In genomic region chrX:56312813-56313212, GRCm38 (mm10) we compare ENCODE assay signal across 22 mouse cellular contexts. TPM values are rescaled to one million over a fixed set of nuclear protein-coding genes. Genes with fewer than 3 reads are reported as not detected.
DNase-seq lines count a peak whose midpoint lies in the region; ATAC-seq and TF ChIP-seq lines count a peak whose summit lies in the region.
"Had no signal": no experiment of that assay in that cellular context is flagged by ENCODE, and none has a peak within 500 bp of the region (broad histone marks: within the 10 kb centered on the region; RNA-seq: fewer than 3 reads in every experiment).

No protein-coding gene starts in this region.

- 52% methylated on average over 1 of the region's 1 CpGs for WGBS in intestine, embryonic 15.5 days
- WGBS in intestine, embryonic 16.5 days, result 55% methylated on average over 1 of the region's 1 CpGs
- WGBS in intestine, postnatal 0 days, result 50% methylated on average over 1 of the region's 1 CpGs
- 80% methylated on average over 1 of the region's 1 CpGs for WGBS in kidney, embryonic 15.5 days
- WGBS in hindbrain, embryonic 16.5 days, result 76% methylated on average over 1 of the region's 1 CpGs
- 67% methylated on average over 1 of the region's 1 CpGs for WGBS in heart, adult 2 months

- TF ChIP-seq POLR2A in heart, adult 2 months (IDR thresholded peaks at IDR 0.05; ENCODE audit: insufficient read depth, low read depth, low read length), result no peak

- intact Hi-C loops in heart, adult 2 months (cut with DNase I), result no loop called here

- H3K79me2 ChIP-seq in heart, adult 2 months (replicated peaks; ENCODE audit: control insufficient read depth, insufficient read depth, low read length), result no peaks in the 10 kb centered on the region

- no peaks in the 10 kb centered on the region for H3K36me3 ChIP-seq in intestine, embryonic 15.5 days
- no peaks in the 10 kb centered on the region for H3K36me3 ChIP-seq in intestine, embryonic 16.5 days (ENCODE audit: control insufficient read depth, insufficient read depth, low read length)
- H3K36me3 ChIP-seq in intestine, postnatal 0 days (ENCODE audit: control insufficient read depth, insufficient read depth), result no peaks in the 10 kb centered on the region
- H3K36me3 ChIP-seq in kidney, embryonic 15.5 days, result no peaks in the 10 kb centered on the region
- no peaks in the 10 kb centered on the region for H3K36me3 ChIP-seq in hindbrain, embryonic 16.5 days (ENCODE audit: control insufficient read depth, insufficient read depth, low read length)
- no peaks in the 10 kb centered on the region for H3K36me3 ChIP-seq in heart, adult 2 months (ENCODE audit: control insufficient read depth, insufficient read depth, low read length)
- H3K36me3 ChIP-seq: G1E had no signal

- H3K27me3 ChIP-seq in intestine, embryonic 15.5 days (replicated peaks), result no peaks in the 10 kb centered on the region
- no peaks in the 10 kb centered on the region for H3K27me3 ChIP-seq in intestine, embryonic 16.5 days (replicated peaks; ENCODE audit: control insufficient read depth, insufficient read depth, low read length)
- no peaks in the 10 kb centered on the region for H3K27me3 ChIP-seq in intestine, postnatal 0 days (replicated peaks; ENCODE audit: control insufficient read depth, insufficient read depth, low read length)
- no peaks in the 10 kb centered on the region for H3K27me3 ChIP-seq in kidney, embryonic 15.5 days
- no peaks in the 10 kb centered on the region for H3K27me3 ChIP-seq in hindbrain, embryonic 16.5 days (replicated peaks; ENCODE audit: control insufficient read depth, insufficient read depth, low read length)
- no peaks in the 10 kb centered on the region for H3K27me3 ChIP-seq in heart, adult 2 months (ENCODE audit: control insufficient read depth, insufficient read depth, low read length)
- H3K27me3 ChIP-seq: CH12.LX had no signal

- TF ChIP-seq CTCF in intestine, postnatal 0 days (IDR thresholded peaks at IDR 0.05; ENCODE audit: low read depth), result no peak
- TF ChIP-seq CTCF in heart, adult 2 months (IDR thresholded peaks at IDR 0.05), result no peak
- TF ChIP-seq CTCF in layer of hippocampus, adult 2 months (conservative IDR thresholded peaks at IDR 0.05), result no peak

- no peak overlapping the region for H3K4me2 ChIP-seq in intestine, embryonic 15.5 days (replicated peaks)
- no peak overlapping the region for H3K4me2 ChIP-seq in intestine, embryonic 16.5 days (ENCODE audit: low read depth, low read length)
- no peak overlapping the region for H3K4me2 ChIP-seq in intestine, postnatal 0 days (replicated peaks; ENCODE audit: low read depth)
- H3K4me2 ChIP-seq in kidney, embryonic 15.5 days, result no peak overlapping the region
- no peak overlapping the region for H3K4me2 ChIP-seq in hindbrain, embryonic 16.5 days (ENCODE audit: low read length)

- no peak for TF ChIP-seq EP300 in heart, adult 2 months (IDR thresholded peaks at IDR 0.05; ENCODE audit: insufficient read depth, low read depth, low read length)

- peak; percentile 77 for ATAC-seq in intestine, embryonic 15.5 days
- peak; percentile 80 for ATAC-seq in intestine, embryonic 16.5 days
- peak; percentile 41; the same call in 1 of the 2 replicates for ATAC-seq in intestine, postnatal 0 days
- ATAC-seq in kidney, embryonic 15.5 days (replicated peaks; ENCODE audit: low FRiP score), result no peak
- ATAC-seq in hindbrain, embryonic 16.5 days, result no peak
- ATAC-seq: activated CD4-positive, CD25-positive, alpha-beta regulatory T cell, adult 4 months; CD4-positive, CD25-positive, alpha-beta regulatory T cell, adult 4 months; Patski had no signal

- H3K9ac ChIP-seq in intestine, embryonic 15.5 days, result no peak overlapping the region
- H3K9ac ChIP-seq in intestine, embryonic 16.5 days (ENCODE audit: low read depth, low read length), result no peak overlapping the region
- H3K9ac ChIP-seq in intestine, postnatal 0 days (ENCODE audit: low read depth, low read length), result no peak overlapping the region
- H3K9ac ChIP-seq in kidney, embryonic 15.5 days, result no peak overlapping the region
- H3K9ac ChIP-seq in hindbrain, embryonic 16.5 days (ENCODE audit: low read depth, low read length), result no peak overlapping the region
- H3K9ac ChIP-seq in heart, adult 2 months (ENCODE audit: low read depth, low read length), result no peak overlapping the region

- H3K4me1 ChIP-seq in intestine, embryonic 15.5 days (replicated peaks), result no peaks in the 10 kb centered on the region
- H3K4me1 ChIP-seq in intestine, embryonic 16.5 days (ENCODE audit: control insufficient read depth, insufficient read depth, low read length), result no peaks in the 10 kb centered on the region
- no peaks in the 10 kb centered on the region for H3K4me1 ChIP-seq in intestine, postnatal 0 days (replicated peaks; ENCODE audit: control insufficient read depth, insufficient read depth, low read length)
- H3K4me1 ChIP-seq in kidney, embryonic 15.5 days, result no peaks in the 10 kb centered on the region
- H3K4me1 ChIP-seq in hindbrain, embryonic 16.5 days (ENCODE audit: control insufficient read depth, insufficient read depth, low read depth, low read length), result no peaks in the 10 kb centered on the region
- no peaks in the 10 kb centered on the region for H3K4me1 ChIP-seq in heart, adult 2 months (ENCODE audit: control insufficient read depth, insufficient read depth, low read length)

- no peak overlapping the region for H3K27ac ChIP-seq in intestine, embryonic 15.5 days
- H3K27ac ChIP-seq in intestine, embryonic 16.5 days (ENCODE audit: low read length), result no peak overlapping the region
- H3K27ac ChIP-seq in intestine, postnatal 0 days (ENCODE audit: low read depth, low read length), result no peak overlapping the region
- no peak overlapping the region for H3K27ac ChIP-seq in kidney, embryonic 15.5 days
- H3K27ac ChIP-seq in hindbrain, embryonic 16.5 days (ENCODE audit: low read depth, low read length), result no peak overlapping the region
- H3K27ac ChIP-seq in heart, adult 2 months, result no peak overlapping the region
- H3K27ac ChIP-seq in layer of hippocampus, adult 2 months, result no peak overlapping the region

- no peak overlapping the region for H3K4me3 ChIP-seq in intestine, embryonic 15.5 days (replicated peaks)
- H3K4me3 ChIP-seq in intestine, embryonic 16.5 days (ENCODE audit: low read length), result no peak overlapping the region
- no peak overlapping the region for H3K4me3 ChIP-seq in intestine, postnatal 0 days (ENCODE audit: low read depth, low read length)
- H3K4me3 ChIP-seq in kidney, embryonic 15.5 days (replicated peaks), result no peak overlapping the region
- H3K4me3 ChIP-seq in hindbrain, embryonic 16.5 days (ENCODE audit: low read length), result no peak overlapping the region
- H3K4me3 ChIP-seq in heart, adult 2 months, result no peak overlapping the region
- no peak overlapping the region for H3K4me3 ChIP-seq in layer of hippocampus, adult 2 months

- no peaks in the 10 kb centered on the region for H3K9me3 ChIP-seq in intestine, embryonic 15.5 days
- H3K9me3 ChIP-seq in intestine, embryonic 16.5 days (ENCODE audit: control insufficient read depth, low read length), result no peaks in the 10 kb centered on the region
- no peaks in the 10 kb centered on the region for H3K9me3 ChIP-seq in intestine, postnatal 0 days (ENCODE audit: control insufficient read depth)
- H3K9me3 ChIP-seq in kidney, embryonic 15.5 days (replicated peaks), result no peaks in the 10 kb centered on the region
- H3K9me3 ChIP-seq in hindbrain, embryonic 16.5 days (ENCODE audit: control insufficient read depth, low read length), result no peaks in the 10 kb centered on the region
- H3K9me3 ChIP-seq: G1E had no signal

- peak; percentile 22 for DNase-seq in yolk sac, embryonic 10.5 days (ENCODE audit: low spot score)
- DNase-seq in heart, adult 2 months, result no peak
- no peak for DNase-seq in layer of hippocampus, adult 2 months (ENCODE audit: low spot score in 2 of 2)
- DNase-seq: adrenal gland, adult 2 months; adrenal gland, adult 8-10 months; adrenal gland, postnatal 10 days; adrenal gland, postnatal 14 days; adrenal gland, postnatal 25 days; adrenal gland, postnatal 36 days; B cell, adult 2 months; cerebellum, adult 11 months; cerebellum, adult 11-12 months had no signal

RNA-seq across cellular contexts. Expression of gene Zfp449, which starts 33.4 kb away (rescaled TPM):
- polyA plus RNA-seq in intestine, embryonic 15.5 days (2015; fragmentation: Nextera tagmentation; extraction: Ambion mirVana), result 5.7 and 6.1 TPM in 2 replicates
- polyA plus RNA-seq in intestine, embryonic 16.5 days (2015; fragmentation: Nextera tagmentation; extraction: Ambion mirVana), result 5.3 and 5.4 TPM in 2 replicates
- 2.2 and 2.4 TPM in 2 replicates for polyA plus RNA-seq in intestine, postnatal 0 days (2015; fragmentation: Nextera tagmentation; extraction: Ambion mirVana)
- polyA plus RNA-seq in kidney, embryonic 15.5 days (2015; fragmentation: Nextera tagmentation; extraction: Ambion mirVana), result 8.3 and 8.9 TPM in 2 replicates
- polyA plus RNA-seq in hindbrain, embryonic 16.5 days (2015; fragmentation: Nextera tagmentation; extraction: Ambion mirVana), result 5.9 and 6.7 TPM in 2 replicates
- total RNA-seq in heart, adult 2 months (2021), result 1 to 10 TPM; 4.0 to 5.5 TPM
- polyA plus RNA-seq in heart, adult 2 months (2012; rRNA removed), result 1.4 and 2.3 TPM in 2 replicates
- total RNA-seq in layer of hippocampus, adult 2 months (2021), result 1 to 10 TPM; 3.7 to 4.1 TPM

Comparison
In these comparisons a context has a peak if more than half of its experiments do, and no peak if none do; other contexts are left out.
1. ATAC-seq: peak in intestine, embryonic 15.5 days (single experiment), intestine, embryonic 16.5 days (single experiment) and intestine, postnatal 0 days (single experiment); none in kidney, embryonic 15.5 days (single experiment) and hindbrain, embryonic 16.5 days (single experiment).